Mouse (Mus musculus) lung, postnatal 10 days (tissue): ENCODE results near the gene Pink1.
A peak's percentile ranks its signal among the peaks of the same experiment; 100 is the strongest.

Experiments
- DNase-seq: peaks from one replicate; pipeline ENCODE4 v3.0.0; 2021

Pink1 gene

GRCm38 (mm10) chr4:138311595-138311994, 14.5 kb downstream of the Pink1 start:
- DNase-seq: peak; percentile 62

GRCm38 (mm10) chr4:138310311-138310910, 15.7 kb downstream of the Pink1 start:
- no peak for DNase-seq

GRCm38 (mm10) chr4:138307739-138308138, 18.4 kb downstream of the Pink1 start:
- DNase-seq: no peak

- DNase-seq: no peak
Observed at GRCm38 (mm10) chr4:138307025-138307424, 19.1 kb downstream of the Pink1 start.

- DNase-seq: peak; percentile 100
Observed at GRCm38 (mm10) chr4:138304340-138305104, 21.6 kb downstream of the Pink1 start, which contains the start of gene Ddost. Gene Ddost, plus strand, starts transcription at chr4:138304730.

GRCm38 (mm10) chr4:138303742-138304141, 22.4 kb downstream of the Pink1 start:
- no peak for DNase-seq

GRCm38 (mm10) chr4:138303011-138303410, 23.1 kb downstream of the Pink1 start:
- DNase-seq: no peak

- DNase-seq: no peak
Observed at GRCm38 (mm10) chr4:138301271-138301780, 24.8 kb downstream of the Pink1 start.

GRCm38 (mm10) chr4:138293949-138294550, 32.1 kb downstream of the Pink1 start:
- DNase-seq: no peak

GRCm38 (mm10) chr4:138293261-138293948, 32.7 kb downstream of the Pink1 start:
- no peak for DNase-seq

GRCm38 (mm10) chr4:138292028-138292427, 34.1 kb downstream of the Pink1 start:
- DNase-seq: no peak

GRCm38 (mm10) chr4:138288691-138289090, 37.4 kb downstream of the Pink1 start:
- DNase-seq: no peak

- no peak for DNase-seq
Observed at GRCm38 (mm10) chr4:138286411-138286810, 39.7 kb downstream of the Pink1 start.

- DNase-seq: peak; percentile 80
Observed at GRCm38 (mm10) chr4:138282834-138283233, 43.3 kb downstream of the Pink1 start.

GRCm38 (mm10) chr4:138278346-138278745, 47.8 kb downstream of the Pink1 start:
- DNase-seq: no peak

- DNase-seq: peak; percentile 77
Observed at GRCm38 (mm10) chr4:138272011-138272997, 53.8 kb downstream of the Pink1 start.

GRCm38 (mm10) chr4:138267869-138268268, 58.2 kb downstream of the Pink1 start:
- no peak for DNase-seq
